Mouse (Mus musculus) kidney, postnatal 4 days (tissue): ENCODE data around the gene Hnrnpr.

Experiments used
- DNase-seq, 2 experiments: peaks; one replicate each; pipeline ENCODE4 v3.0.0; 2021; ENCODE audit warnings: mixed read lengths in 2 of 2

Hnrnpr gene

GRCm38 (mm10) chr4:136309780-136310179 is 962 bp upstream of the Hnrnpr start:
- DNase-seq = peak; percentile 67 to 77

- peak; percentile 61 to 79 for DNase-seq
Measured at GRCm38 (mm10) chr4:136311042-136311999, 579 bp downstream of the Hnrnpr start.

GRCm38 (mm10) chr4:136312616-136313015 is 1.9 kb downstream of the Hnrnpr start:
- no peak for DNase-seq

GRCm38 (mm10) chr4:136317667-136318066 is 6.9 kb downstream of the Hnrnpr start:
- DNase-seq = no peak

- DNase-seq = no peak
Measured at GRCm38 (mm10) chr4:136320016-136320415, 9.3 kb downstream of the Hnrnpr start.

GRCm38 (mm10) chr4:136324226-136324625 is 13.5 kb downstream of the Hnrnpr start:
- peak in 1 of 2 experiments; percentile 32 for DNase-seq

GRCm38 (mm10) chr4:136327238-136327637 is 16.5 kb downstream of the Hnrnpr start:
- DNase-seq = no peak

- no peak for DNase-seq
Measured at GRCm38 (mm10) chr4:136328115-136328514, 17.4 kb downstream of the Hnrnpr start.

- no peak for DNase-seq
Measured at GRCm38 (mm10) chr4:136331709-136332108, 21.0 kb downstream of the Hnrnpr start.

GRCm38 (mm10) chr4:136333191-136333590 is 22.4 kb downstream of the Hnrnpr start:
- DNase-seq = no peak

- no peak for DNase-seq
Measured at GRCm38 (mm10) chr4:136335065-136335464, 24.3 kb downstream of the Hnrnpr start.

- peak in 1 of 2 experiments; percentile 25 for DNase-seq
Measured at GRCm38 (mm10) chr4:136337129-136337528, 26.4 kb downstream of the Hnrnpr start.

- DNase-seq = no peak
Measured at GRCm38 (mm10) chr4:136349616-136350015, 38.9 kb downstream of the Hnrnpr start.

- peak; percentile 25 to 39 for DNase-seq
Measured at GRCm38 (mm10) chr4:136357026-136357425, 46.3 kb downstream of the Hnrnpr start.

GRCm38 (mm10) chr4:136357429-136357828 is 46.7 kb downstream of the Hnrnpr start:
- DNase-seq = no peak

- DNase-seq = no peak
Measured at GRCm38 (mm10) chr4:136367856-136368255, 57.1 kb downstream of the Hnrnpr start.

GRCm38 (mm10) chr4:136369727-136370126 is 59.0 kb downstream of the Hnrnpr start:
- DNase-seq = peak; percentile 67 to 74

GRCm38 (mm10) chr4:136373494-136374181 is 62.9 kb downstream of the Hnrnpr start:
- DNase-seq = no peak

- no peak for DNase-seq
Measured at GRCm38 (mm10) chr4:136377001-136377400, 66.3 kb downstream of the Hnrnpr start.

GRCm38 (mm10) chr4:136383052-136383451 is 72.3 kb downstream of the Hnrnpr start:
- DNase-seq = no peak

- no peak for DNase-seq
Measured at GRCm38 (mm10) chr4:136383839-136384238, 73.1 kb downstream of the Hnrnpr start.

- DNase-seq = no peak
Measured at GRCm38 (mm10) chr4:136387261-136387660, 76.5 kb downstream of the Hnrnpr start.

- no peak for DNase-seq
Measured at GRCm38 (mm10) chr4:136401806-136402205, 91.1 kb downstream of the Hnrnpr start.

- DNase-seq = peak; percentile 69 to 79
Measured at GRCm38 (mm10) chr4:136407831-136408230, 97.1 kb downstream of the Hnrnpr start.
